Mouse (Mus musculus) induced T-regulatory cell, adult 2 months (primary cell): Measurements from ENCODE around the gene Psme2b.
"Not testable (repeated sequence)": the region's sequence is repeated elsewhere in the genome, so short reads cannot be mapped to it uniquely, and the experiment has no call there.

Experiments
- DNase-seq: peaks from one replicate; pipeline ENCODE4 v3.0.0-alpha.2; 2012; ENCODE audit warnings: low read depth

Gene Psme2b

GRCm38 (mm10) chr11:48900654-48901566 lies 45.1 kb downstream of the Psme2b start:
- not testable (repeated sequence) for DNase-seq

GRCm38 (mm10) chr11:48898812-48899431 lies 47.1 kb downstream of the Psme2b start:
- no peak for DNase-seq
